Mouse (Mus musculus) ES-Bruce4 (cell line): ENCODE measurements around the gene Emid1. TPM values are rescaled to one million over a fixed set of nuclear protein-coding genes. Genes with fewer than 3 reads are reported as not detected.
A peak's percentile ranks its signal among the peaks of the same experiment; 100 is the strongest.

Experiments
- H3K27ac ChIP-seq: 2 replicates; pipeline ENCODE4 v1.5.1; 2012; ENCODE audit warnings: low read length, inconsistent platforms; ENCODE audit not compliant: insufficient read depth
- H3K27me3 ChIP-seq: 2 replicates; pipeline ENCODE4 v1.6.1; 2012; ENCODE audit warnings: mild to moderate bottlenecking, low read length, inconsistent platforms; ENCODE audit not compliant: control insufficient read depth, poor library complexity, insufficient read depth, severe bottlenecking
- H3K36me3 ChIP-seq: 2 replicates; pipeline ENCODE4 v1.6.1; 2012; ENCODE audit warnings: inconsistent platforms, mild to moderate bottlenecking, low read length, moderate library complexity; ENCODE audit not compliant: control insufficient read depth, poor library complexity, insufficient read depth, severe bottlenecking
- H3K4me1 ChIP-seq: one replicate; pipeline ENCODE4 v1.8.1; 2011; ENCODE audit warnings: low read length; ENCODE audit not compliant: control insufficient read depth, insufficient read depth
- H3K4me3 ChIP-seq: 2 replicates; pipeline ENCODE4 v1.5.1; 2011; ENCODE audit warnings: low read depth, mild to moderate bottlenecking, low read length
- H3K9ac ChIP-seq: 2 replicates; pipeline ENCODE4 v1.6.1; 2012; ENCODE audit warnings: low read depth, mild to moderate bottlenecking, inconsistent platforms; ENCODE audit not compliant: poor library complexity, severe bottlenecking
- H3K9me3 ChIP-seq: replicated peaks from 2 replicates; pipeline ENCODE4 v1.6.1; 2012; ENCODE audit warnings: mild to moderate bottlenecking, low read length, inconsistent platforms; ENCODE audit not compliant: control insufficient read depth, poor library complexity, insufficient read depth, severe bottlenecking
- CTCF ChIP-seq: IDR thresholded peaks from one replicate; pipeline ENCODE4 v1.8.1; 2011; ENCODE audit warnings: low read depth, low read length
- EP300 ChIP-seq: IDR thresholded peaks from 2 replicates; pipeline ENCODE4 v1.6.1; 2011; ENCODE audit warnings: low read depth, low read length; ENCODE audit not compliant: insufficient read depth
- POLR2A ChIP-seq: IDR thresholded peaks from one replicate; pipeline ENCODE4 v1.8.1; 2011; ENCODE audit warnings: low read length; ENCODE audit not compliant: insufficient read depth
- polyA plus RNA-seq: library from polyadenylated mRNA; stranded (reverse); fragments of >200 nt; gene quantifications from 2 replicates; pipeline ENCODE4 v1.2.4, GENCODE M21; 2011; ENCODE audit warnings: low read depth; ENCODE audit not compliant: missing spikeins, insufficient read depth, insufficient read length

The Emid1 gene
- polyA plus RNA-seq, 1 experiment: 6.7 TPM

GRCm38 (mm10) chr11:5192084-5192516 is 40.0 kb upstream of the Emid1 start:
- TF ChIP-seq EP300 (no peak), CTCF (no peak), POLR2A (no peak)
- Histone ChIP-seq H3K9me3 (no peaks in the 10 kb centered on the region), H3K36me3 (no peaks in the 10 kb centered on the region), H3K27ac (no peak overlapping the region), H3K4me1 (no peaks in the 10 kb centered on the region), H3K4me3 (no peak overlapping the region), H3K27me3 (no peaks in the 10 kb centered on the region), H3K9ac (no peak overlapping the region)

- H3K27me3 ChIP-seq: no peaks in the 10 kb centered on the region
- H3K36me3 ChIP-seq: no peaks in the 10 kb centered on the region
- no peak for TF ChIP-seq CTCF
- no peak for TF ChIP-seq POLR2A
- no peak for TF ChIP-seq EP300
- no peak overlapping the region for H3K9ac ChIP-seq
- no peaks in the 10 kb centered on the region for H3K9me3 ChIP-seq
- no peaks in the 10 kb centered on the region for H3K4me1 ChIP-seq
- H3K27ac ChIP-seq: no peak overlapping the region
- no peak overlapping the region for H3K4me3 ChIP-seq
Observed at GRCm38 (mm10) chr11:5189239-5189933, 37.3 kb upstream of the Emid1 start.

- no peak overlapping the region for H3K9ac ChIP-seq
- H3K4me1 ChIP-seq: no peaks in the 10 kb centered on the region
- no peak overlapping the region for H3K27ac ChIP-seq
- H3K36me3 ChIP-seq: no peaks in the 10 kb centered on the region
- H3K27me3 ChIP-seq: no peaks in the 10 kb centered on the region
- no peak overlapping the region for H3K4me3 ChIP-seq
- TF ChIP-seq EP300: no peak
- no peak for TF ChIP-seq CTCF
- no peak for TF ChIP-seq POLR2A
- no peaks in the 10 kb centered on the region for H3K9me3 ChIP-seq
Observed at GRCm38 (mm10) chr11:5188170-5188569, 36.1 kb upstream of the Emid1 start.

GRCm38 (mm10) chr11:5184832-5185231 is 32.8 kb upstream of the Emid1 start:
- Histone ChIP-seq H3K4me3 (peak overlapping the region; percentile 31), H3K9ac (peak overlapping the region; percentile 31; the same call in 1 of the 2 replicates), H3K27me3 (no peaks in the 10 kb centered on the region), H3K36me3 (no peaks in the 10 kb centered on the region), H3K27ac (no peak overlapping the region), H3K9me3 (no peaks in the 10 kb centered on the region), H3K4me1 (no peaks in the 10 kb centered on the region)
- TF ChIP-seq EP300 (no peak), POLR2A (no peak), CTCF (no peak)

- TF ChIP-seq EP300: no peak
- TF ChIP-seq CTCF: no peak
- TF ChIP-seq POLR2A: no peak
- peak overlapping the region; percentile 48; the same call in 1 of the 2 replicates for H3K9ac ChIP-seq
- H3K36me3 ChIP-seq: no peaks in the 10 kb centered on the region
- H3K4me1 ChIP-seq: no peaks in the 10 kb centered on the region
- H3K4me3 ChIP-seq: peak overlapping the region; percentile 31
- no peaks in the 10 kb centered on the region for H3K9me3 ChIP-seq
- no peaks in the 10 kb centered on the region for H3K27me3 ChIP-seq
- H3K27ac ChIP-seq: no peak overlapping the region
Observed at GRCm38 (mm10) chr11:5184250-5184649, 32.2 kb upstream of the Emid1 start.

GRCm38 (mm10) chr11:5182870-5183269 is 30.8 kb upstream of the Emid1 start:
- Histone ChIP-seq H3K27me3 (no peaks in the 10 kb centered on the region), H3K27ac (no peak overlapping the region; the same call in 1 of the 2 replicates), H3K4me3 (no peak overlapping the region), H3K4me1 (no peaks in the 10 kb centered on the region), H3K36me3 (no peaks in the 10 kb centered on the region), H3K9ac (no peak overlapping the region), H3K9me3 (no peaks in the 10 kb centered on the region)
- TF ChIP-seq EP300 (no peak), CTCF (no peak), POLR2A (no peak)
